Mouse (Mus musculus) C2C12 (cell line): ENCODE measurements around the gene Gpr12.

Experiments
- CTCF ChIP-seq: IDR thresholded peaks from one replicate; pipeline ENCODE4 v1.5.1; 2011; ENCODE audit not compliant: control insufficient read depth, insufficient read depth, insufficient read length
- USF1 ChIP-seq: IDR thresholded peaks from one replicate; pipeline ENCODE4 v1.6.1; 2011; ENCODE audit warnings: low read depth, mild to moderate bottlenecking, control low read depth, moderate library complexity

- TF ChIP-seq USF1 (no peak), CTCF (no peak)
These were observed 922 bp downstream of the Gpr12 start for GRCm38 (mm10) chr5:146584156-146584477.
